Mouse (Mus musculus): ENCODE measurements around the gene Zcwpw1. TPM values are rescaled to one million over a fixed set of nuclear protein-coding genes. Genes with fewer than 3 reads are reported as not detected.
A peak's percentile ranks its signal among the peaks of the same experiment; 100 is the strongest.

Zcwpw1 gene
- polyA plus RNA-seq, 1 experiment from 2014 or later = 7.7 TPM

GRCm38 (mm10) chr5:137785164-137786031 lies 2.2 kb upstream of the Zcwpw1 start:
- DNase-seq (ENCODE audit: low spot score) = peak; percentile 52
- peak overlapping the region; percentile 98 for H3K27ac ChIP-seq (ENCODE audit: low read depth, low read length)
- H3K4me3 ChIP-seq (ENCODE audit: low read depth, low read length) = peak overlapping the region; percentile 89
- H3K9me3 ChIP-seq (replicated peaks; ENCODE audit: control insufficient read depth, low read length) = no peaks in the 10 kb centered on the region
- peaks cover 41% of the 10 kb centered on the region for H3K36me3 ChIP-seq (ENCODE audit: control insufficient read depth, insufficient read depth, low read length)
- H3K4me2 ChIP-seq (ENCODE audit: low read length) = peak overlapping the region; percentile 94
- peak overlapping the region; percentile 93 for H3K9ac ChIP-seq (ENCODE audit: low read length)
- peaks cover 29% of the 10 kb centered on the region for H3K4me1 ChIP-seq (ENCODE audit: control insufficient read depth, insufficient read depth, low read length)
- WGBS = 6% methylated on average over 56 of the region's 62 CpGs
- no peaks in the 10 kb centered on the region for H3K27me3 ChIP-seq (replicated peaks; ENCODE audit: control insufficient read depth, insufficient read depth, low read length)
- peak; percentile 25 for ATAC-seq

- H3K36me3 ChIP-seq (ENCODE audit: control insufficient read depth, insufficient read depth, low read length) = peaks cover 32% of the 10 kb centered on the region
- ATAC-seq (peak; percentile 81), DNase-seq (ENCODE audit: low spot score) (peak; percentile 100)
- peak overlapping the region; percentile 93 for H3K9ac ChIP-seq (ENCODE audit: low read length)
- no peaks in the 10 kb centered on the region for H3K9me3 ChIP-seq (replicated peaks; ENCODE audit: control insufficient read depth, low read length)
- H3K27ac ChIP-seq (ENCODE audit: low read depth, low read length) = peak overlapping the region; percentile 98
- no peaks in the 10 kb centered on the region for H3K27me3 ChIP-seq (replicated peaks; ENCODE audit: control insufficient read depth, insufficient read depth, low read length)
- WGBS = under 1% methylated on average over 63 of the region's 79 CpGs
- peak overlapping the region; percentile 94 for H3K4me2 ChIP-seq (ENCODE audit: low read length)
- peaks cover 26% of the 10 kb centered on the region for H3K4me1 ChIP-seq (ENCODE audit: control insufficient read depth, insufficient read depth, low read length)
- H3K4me3 ChIP-seq (ENCODE audit: low read depth, low read length) = peak overlapping the region; percentile 89
Observed at GRCm38 (mm10) chr5:137786109-137786942, 1.3 kb upstream of the Zcwpw1 start.

- no peak for DNase-seq (ENCODE audit: low spot score)
- H3K9ac ChIP-seq (ENCODE audit: low read length) = 0 out of 2 replicates have a peak overlapping the region, but pooled peaks have one; percentile 21
- 77% methylated on average over 24 of the region's 24 CpGs for WGBS
Observed at GRCm38 (mm10) chr5:137788171-137788570, 573 bp downstream of the Zcwpw1 start.

GRCm38 (mm10) chr5:137788946-137789531 lies 1.4 kb downstream of the Zcwpw1 start:
- Histone ChIP-seq H3K4me3 (ENCODE audit: low read depth, low read length) (no peak overlapping the region), H3K36me3 (ENCODE audit: control insufficient read depth, insufficient read depth, low read length) (peaks cover 7% of the 10 kb centered on the region), H3K4me1 (ENCODE audit: control insufficient read depth, insufficient read depth, low read length) (peaks cover 12% of the 10 kb centered on the region), H3K27ac (ENCODE audit: low read depth, low read length) (no peak overlapping the region), H3K9me3 (replicated peaks; ENCODE audit: control insufficient read depth, low read length) (no peaks in the 10 kb centered on the region), H3K9ac (ENCODE audit: low read length) (no peak overlapping the region), H3K4me2 (ENCODE audit: low read length) (no peak overlapping the region), H3K27me3 (replicated peaks; ENCODE audit: control insufficient read depth, insufficient read depth, low read length) (no peaks in the 10 kb centered on the region)
- ATAC-seq = no peak
- DNase-seq (ENCODE audit: low spot score) = no peak
- WGBS = 94% methylated on average over 2 of the region's 2 CpGs

More at GRCm38 (mm10) chr5:137788171-137788570, 573 bp downstream of the Zcwpw1 start:
- Histone ChIP-seq H3K4me3 (ENCODE audit: low read depth, low read length) (peak overlapping the region; percentile 89), H3K4me1 (ENCODE audit: control insufficient read depth, insufficient read depth, low read length) (peaks cover 21% of the 10 kb centered on the region), H3K9me3 (replicated peaks; ENCODE audit: control insufficient read depth, low read length) (no peaks in the 10 kb centered on the region), H3K27me3 (replicated peaks; ENCODE audit: control insufficient read depth, insufficient read depth, low read length) (no peaks in the 10 kb centered on the region), H3K36me3 (ENCODE audit: control insufficient read depth, insufficient read depth, low read length) (peaks cover 14% of the 10 kb centered on the region), H3K27ac (ENCODE audit: low read depth, low read length) (no peak overlapping the region), H3K4me2 (ENCODE audit: low read length) (peak overlapping the region; percentile 94)
- ATAC-seq = no peak

- H3K27ac ChIP-seq (ENCODE audit: low read depth, low read length) = no peak overlapping the region
- H3K9me3 ChIP-seq (replicated peaks; ENCODE audit: control insufficient read depth, low read length) = no peaks in the 10 kb centered on the region
- DNase-seq (ENCODE audit: low spot score) = peak; percentile 21
- H3K4me1 ChIP-seq (ENCODE audit: control insufficient read depth, insufficient read depth, low read length) = no peaks in the 10 kb centered on the region
- H3K9ac ChIP-seq (ENCODE audit: low read length) = no peak overlapping the region
- no peaks in the 10 kb centered on the region for H3K36me3 ChIP-seq (ENCODE audit: control insufficient read depth, insufficient read depth, low read length)
- H3K4me3 ChIP-seq (ENCODE audit: low read depth, low read length) = no peak overlapping the region
- no peak for ATAC-seq
- no peaks in the 10 kb centered on the region for H3K27me3 ChIP-seq (replicated peaks; ENCODE audit: control insufficient read depth, insufficient read depth, low read length)
- no peak overlapping the region for H3K4me2 ChIP-seq (ENCODE audit: low read length)
Observed at GRCm38 (mm10) chr5:137791553-137791952, 4.0 kb downstream of the Zcwpw1 start.

- Histone ChIP-seq H3K9ac (ENCODE audit: low read length) (no peak overlapping the region), H3K4me3 (ENCODE audit: low read depth, low read length) (no peak overlapping the region), H3K36me3 (ENCODE audit: control insufficient read depth, insufficient read depth, low read length) (no peaks in the 10 kb centered on the region), H3K4me1 (ENCODE audit: control insufficient read depth, insufficient read depth, low read length) (no peaks in the 10 kb centered on the region), H3K27ac (ENCODE audit: low read depth, low read length) (no peak overlapping the region), H3K9me3 (replicated peaks; ENCODE audit: control insufficient read depth, low read length) (no peaks in the 10 kb centered on the region), H3K27me3 (replicated peaks; ENCODE audit: control insufficient read depth, insufficient read depth, low read length) (no peaks in the 10 kb centered on the region), H3K4me2 (ENCODE audit: low read length) (no peak overlapping the region)
- WGBS = 90% methylated on average over 3 of the region's 3 CpGs
- no peak for DNase-seq (ENCODE audit: low spot score)
- ATAC-seq = no peak
Observed at GRCm38 (mm10) chr5:137796606-137797005, 9.0 kb downstream of the Zcwpw1 start.

GRCm38 (mm10) chr5:137800917-137801316 lies 13.3 kb downstream of the Zcwpw1 start:
- Histone ChIP-seq H3K36me3 (ENCODE audit: control insufficient read depth, insufficient read depth, low read length) (no peaks in the 10 kb centered on the region), H3K9ac (ENCODE audit: low read length) (no peak overlapping the region), H3K4me2 (ENCODE audit: low read length) (no peak overlapping the region), H3K4me1 (ENCODE audit: control insufficient read depth, insufficient read depth, low read length) (no peaks in the 10 kb centered on the region), H3K4me3 (ENCODE audit: low read depth, low read length) (no peak overlapping the region), H3K27me3 (replicated peaks; ENCODE audit: control insufficient read depth, insufficient read depth, low read length) (no peaks in the 10 kb centered on the region), H3K27ac (ENCODE audit: low read depth, low read length) (no peak overlapping the region), H3K9me3 (replicated peaks; ENCODE audit: control insufficient read depth, low read length) (no peaks in the 10 kb centered on the region)
- ATAC-seq (no peak), DNase-seq (ENCODE audit: low spot score) (no peak)
- WGBS = 85% methylated on average over 3 of the region's 3 CpGs

GRCm38 (mm10) chr5:137806158-137806557 lies 18.6 kb downstream of the Zcwpw1 start:
- WGBS = 71% methylated on average over 1 of the region's 1 CpGs
- H3K27me3 ChIP-seq (replicated peaks; ENCODE audit: control insufficient read depth, insufficient read depth, low read length) = no peaks in the 10 kb centered on the region
- DNase-seq (ENCODE audit: low spot score) = no peak
- H3K4me2 ChIP-seq (ENCODE audit: low read length) = no peak overlapping the region
- no peaks in the 10 kb centered on the region for H3K36me3 ChIP-seq (ENCODE audit: control insufficient read depth, insufficient read depth, low read length)
- H3K9ac ChIP-seq (ENCODE audit: low read length) = no peak overlapping the region
- ATAC-seq = no peak
- no peaks in the 10 kb centered on the region for H3K4me1 ChIP-seq (ENCODE audit: control insufficient read depth, insufficient read depth, low read length)
- H3K4me3 ChIP-seq (ENCODE audit: low read depth, low read length) = no peak overlapping the region
- H3K9me3 ChIP-seq (replicated peaks; ENCODE audit: control insufficient read depth, low read length) = no peaks in the 10 kb centered on the region
- H3K27ac ChIP-seq (ENCODE audit: low read depth, low read length) = no peak overlapping the region
